Mouse (Mus musculus) B cell, adult 67 days (primary cell): ENCODE measurements around the gene 4933411K16Rik. TPM values are rescaled to one million over a fixed set of nuclear protein-coding genes. Genes with fewer than 3 reads are reported as not detected.

Experiments
- total RNA-seq, 2 experiments: library from RNA; stranded (reverse); gene quantifications; 4 replicates each; pipeline ENCODE4 v1.2.4; 2023

Gene 4933411K16Rik
- not detected for total RNA-seq

GRCm38 (mm10) chr19:42051948-42052347 is at the start of gene 4933411K16Rik:
Gene 4933411K16Rik, plus strand, starts transcription at chr19:42052248.

GRCm38 (mm10) chr19:42035456-42036248 is 16.4 kb upstream of the 4933411K16Rik start, which contains the start of gene Ankrd2:
Gene Ankrd2, plus strand, starts transcription at chr19:42036000.

DNA sequence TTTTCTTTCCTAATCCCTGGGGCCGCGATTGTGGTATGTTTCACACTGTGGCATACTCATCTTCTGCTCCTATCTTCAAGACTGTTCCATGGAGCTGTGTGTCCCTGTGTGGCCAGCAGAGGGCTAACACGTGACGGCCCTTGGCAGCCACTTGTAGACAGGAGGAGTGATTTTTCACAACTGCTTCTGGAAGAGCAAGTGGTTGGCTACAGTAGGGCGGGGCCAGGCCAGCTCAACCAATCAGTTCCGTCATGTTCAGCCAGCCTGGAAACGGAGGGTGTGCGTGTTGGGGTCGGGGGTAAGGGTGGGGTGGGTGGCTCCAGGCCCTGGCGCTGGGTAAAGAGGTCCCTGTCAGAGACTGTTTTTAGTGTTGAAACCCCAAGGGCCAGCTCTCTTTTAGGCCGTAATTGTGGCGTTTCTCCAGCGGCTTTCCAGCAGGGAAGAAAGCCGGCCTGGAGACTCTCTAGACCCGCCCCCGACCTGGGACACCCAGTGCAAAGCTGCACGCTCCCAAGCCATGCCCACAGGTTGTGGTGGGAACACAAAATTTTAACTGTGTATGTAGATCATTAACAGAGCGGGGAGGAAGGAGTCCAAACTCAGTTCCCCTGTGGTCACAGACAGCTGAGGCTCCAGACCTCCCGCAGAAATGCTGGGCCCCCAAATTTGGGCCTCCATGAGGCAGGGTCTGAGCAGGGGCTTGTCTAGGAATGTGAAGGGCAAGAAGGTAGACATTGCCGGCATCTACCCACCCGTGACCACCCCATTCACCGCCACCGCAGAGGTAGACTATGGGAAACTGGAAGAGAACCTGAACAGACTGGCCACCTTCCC is 6.6 kb upstream of the 4933411K16Rik start, which contains the start of gene Hoga1:
Gene Hoga1 (plus strand): TSS at position 342 of the 834 bp plus-strand sequence.

DNA sequence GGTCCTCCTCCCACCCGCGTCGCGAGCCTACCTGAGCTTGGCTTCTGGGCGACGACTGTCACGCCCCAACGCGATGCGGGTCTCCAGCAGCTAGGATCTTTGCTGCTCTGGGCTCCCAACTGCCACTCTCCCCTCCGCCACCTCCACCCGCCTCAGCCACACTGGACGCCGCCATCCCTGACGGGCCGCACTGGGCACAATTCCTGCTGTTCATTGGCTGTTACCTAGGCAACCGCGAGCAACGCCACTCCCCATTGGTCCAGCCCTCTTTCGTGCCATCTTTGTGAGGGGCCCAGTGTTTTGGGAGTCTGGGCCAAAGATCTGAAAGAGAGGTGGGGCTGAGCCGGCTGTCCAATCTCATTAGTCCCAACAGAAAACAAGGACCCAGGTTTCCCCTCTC is 34.1 kb downstream of the 4933411K16Rik start, which contains the start of gene Morn4:
Gene Morn4 (minus strand): TSS at position 192 of the 400 bp plus-strand sequence.

GRCm38 (mm10) chr19:42089748-42090595 is 37.9 kb downstream of the 4933411K16Rik start, which contains the start of gene Pi4k2a:
Gene Pi4k2a, plus strand, starts transcription at chr19:42090470.

Other genes with a start within 250 kb of the 4933411K16Rik start
- gene Frat1, start 222.3 kb upstream of the 4933411K16Rik start, total RNA-seq, result 10 to 100 TPM; 30.6 to 34.9 TPM
- 10 to 100 TPM; 38.2 to 44.8 TPM for gene Frat2, start 204.1 kb upstream of the 4933411K16Rik start, total RNA-seq
- gene Rrp12, start 156.1 kb upstream of the 4933411K16Rik start, total RNA-seq, result 10 to 100 TPM; 25.6 to 27.8 TPM
- 100 to 1,000 TPM; 102 to 106 TPM for gene Pgam1, start 140.3 kb upstream of the 4933411K16Rik start, total RNA-seq
- gene Exosc1, start 118.8 kb upstream of the 4933411K16Rik start, total RNA-seq, result 10 to 100 TPM; 53.8 to 57.0 TPM
- 10 to 100 TPM; 40.3 to 41.5 TPM for gene Zdhhc16, start 118.8 kb upstream of the 4933411K16Rik start, total RNA-seq
- 100 to 1,000 TPM in 1 of 2 experiments, 10 to 100 TPM in 1; 79.2 to 111 TPM for gene Mms19, start 71.1 kb upstream of the 4933411K16Rik start, total RNA-seq
- 1 to 10 TPM; 8.8 to 9.3 TPM for gene Ubtd1, start 70.5 kb upstream of the 4933411K16Rik start, total RNA-seq
- not detected for gene Ankrd2, start 16.2 kb upstream of the 4933411K16Rik start, total RNA-seq
- gene Hoga1, start 6.6 kb upstream of the 4933411K16Rik start, total RNA-seq, result not detected
- under 1 TPM in 1 of 2 experiments, not detected in 1; 0.29 TPM for gene Morn4, start 34.1 kb downstream of the 4933411K16Rik start, total RNA-seq
- gene Pi4k2a, start 38.2 kb downstream of the 4933411K16Rik start, total RNA-seq, result 10 to 100 TPM; 40.8 to 42.0 TPM
- gene Avpi1, start 76.8 kb downstream of the 4933411K16Rik start, total RNA-seq, result 1 to 10 TPM; 1.1 to 4.1 TPM
- 1 to 10 TPM in 1 of 2 experiments, under 1 TPM in 1; 0.77 to 1.2 TPM for gene Marveld1, start 95.2 kb downstream of the 4933411K16Rik start, total RNA-seq
- 10 to 100 TPM; 80.3 to 86.8 TPM for gene Zfyve27, start 111.7 kb downstream of the 4933411K16Rik start, total RNA-seq
- gene Sfrp5, start 150.0 kb downstream of the 4933411K16Rik start, total RNA-seq, result not detected
- not detected for gene Golga7b, start 195.3 kb downstream of the 4933411K16Rik start, total RNA-seq